Mouse (Mus musculus) CH12.LX (cell line): Measurements from ENCODE around the gene Fam114a2. TPM values are rescaled to one million over a fixed set of nuclear protein-coding genes. Genes with fewer than 3 reads are reported as not detected.
"Not testable (repeated sequence)": the region's sequence is repeated elsewhere in the genome, so short reads cannot be mapped to it uniquely, and the experiment has no call there.

Experiments
- DNase-seq: peaks from one replicate; pipeline ENCODE4 v3.0.0-alpha.2; 2013; ENCODE audit errors: extremely low read depth
- H3K27ac ChIP-seq: 2 replicates; pipeline ENCODE4 v1.5.1; 2012; ENCODE audit warnings: low read depth, mild to moderate bottlenecking, control low read depth, moderate library complexity; ENCODE audit not compliant: insufficient read depth
- H3K27me3 ChIP-seq: replicated peaks from 2 replicates; pipeline ENCODE3; 2012; ENCODE audit warnings: inconsistent platforms
- H3K36me3 ChIP-seq, 2 experiments: replicated peaks in 1 of 2; 2 replicates each; pipeline versions ENCODE3 to v1.6.1; 2012; ENCODE audit warnings: inconsistent platforms in 1 of 2, low read length in 1 of 2, mild to moderate bottlenecking in 1 of 2, mixed read lengths in 1 of 2, moderate library complexity in 1 of 2; ENCODE audit not compliant: control insufficient read depth in 1 of 2, insufficient read depth in 1 of 2
- H3K4me1 ChIP-seq, 2 experiments: 2 replicates each; pipeline ENCODE4 v1.6.1; 2012; ENCODE audit warnings: inconsistent platforms in 1 of 2, moderate library complexity in 1 of 2; ENCODE audit not compliant: insufficient read depth in 2 of 2, control insufficient read depth in 1 of 2
- H3K4me2 ChIP-seq: 2 replicates; pipeline ENCODE4 v1.6.1; 2012; ENCODE audit warnings: low read depth, mild to moderate bottlenecking, control low read depth; ENCODE audit not compliant: poor library complexity, insufficient read depth, severe bottlenecking
- H3K4me3 ChIP-seq, 3 experiments: fragments of 150-350 bp in 1 of 3; sonication (generic) in 1 of 3; replicated peaks in 1 of 3; 2 replicates each; pipeline versions ENCODE3 to v1.5.1; 2011 to 2012; ENCODE audit warnings: low read depth in 2 of 3, low read length in 2 of 3, mild to moderate bottlenecking in 2 of 3, moderate library complexity in 2 of 3, control low read depth in 1 of 3, improper control_type of control experiment in 1 of 3, inconsistent platforms in 1 of 3, mixed read lengths in 1 of 3; ENCODE audit not compliant: poor library complexity in 1 of 3
- H3K79me2 ChIP-seq: replicated peaks from 2 replicates; pipeline ENCODE4 v1.6.1; 2012; ENCODE audit warnings: mild to moderate bottlenecking, moderate library complexity; ENCODE audit not compliant: control insufficient read depth, poor library complexity, insufficient read depth, severe bottlenecking; ENCODE audit errors: extremely low read depth
- H3K9ac ChIP-seq: 2 replicates; pipeline ENCODE4 v1.6.1; 2012; ENCODE audit warnings: low read depth, mild to moderate bottlenecking, control low read depth, moderate library complexity; ENCODE audit not compliant: insufficient read depth
- H3K9me3 ChIP-seq: replicated peaks from 2 replicates; pipeline ENCODE3; 2012; ENCODE audit warnings: low read length, inconsistent platforms, mixed read lengths
- E2F4 ChIP-seq: IDR thresholded peaks from 2 replicates; pipeline ENCODE4 v1.6.1; 2011; ENCODE audit warnings: low read depth, low read length, improper control_type of control experiment; ENCODE audit not compliant: insufficient replicate concordance
- KAT2A ChIP-seq: IDR thresholded peaks from 2 replicates; pipeline ENCODE4 v1.6.1; 2012; ENCODE audit warnings: low read length, improper control_type of control experiment, inconsistent platforms; ENCODE audit not compliant: insufficient replicate concordance
- MAX ChIP-seq: IDR thresholded peaks from 2 replicates; pipeline ENCODE4 v1.6.1; 2011; ENCODE audit warnings: low read length, improper control_type of control experiment
- NRF1 ChIP-seq: IDR thresholded peaks from 2 replicates; pipeline ENCODE4 v1.6.1; 2014; ENCODE audit warnings: low read depth, mild to moderate bottlenecking, inconsistent platforms, low read length, improper control_type of control experiment, moderate library complexity
- SMC3 ChIP-seq: IDR thresholded peaks from 2 replicates; pipeline ENCODE4 v1.6.1; 2011; ENCODE audit warnings: low read depth, low read length, improper control_type of control experiment
- USF1 ChIP-seq: IDR thresholded peaks from 2 replicates; pipeline ENCODE4 v1.6.1; 2014; ENCODE audit warnings: low read depth, mild to moderate bottlenecking, inconsistent platforms, low read length, improper control_type of control experiment
- dilution Hi-C: fragments of 300-500 bp; cut with MboI; formaldehyde crosslinking; loops from 2 replicates; pipeline ENCODE4 v1.14.3; 2020; ENCODE audit warnings: low sequenced_read_pairs; ENCODE audit not compliant: extremely low pct_unique_long_range_greater_than_20kb, extremely low pct_ligation_motif_present
- in situ Hi-C: fragments of 300-500 bp; cut with MboI; formaldehyde crosslinking; loops from 3 replicates; pipeline ENCODE4 v1.14.3; 2019; ENCODE audit warnings: low sequenced_read_pairs, low pct_ligation_motif_present, low pct_unique_long_range_greater_than_20kb, mixed read lengths
- polyA plus RNA-seq: library from polyadenylated mRNA; unstranded; fragments of >175 nt; gene quantifications from 2 replicates; pipeline ENCODE4 v1.2.1, GENCODE M21; 2012; ENCODE audit warnings: low read depth; ENCODE audit not compliant: insufficient read length
- total RNA-seq, 2 experiments: library from RNA; depleted of rRNA; stranded (reverse); fragments of 300-350 nt in 1 of 2; fragments of >200 nt in 1 of 2; gene quantifications; 2 replicates each; pipeline ENCODE4 v1.2.3; 2012 to 2014

Gene Fam114a2
- total and polyA plus RNA-seq, 3 experiments: 49.8 to 66.4 (median 54.3) TPM

- H3K27me3 ChIP-seq: peaks cover 46% of the 10 kb centered on the region
- peaks cover 13% of the 10 kb centered on the region for H3K9me3 ChIP-seq
- in situ Hi-C loops (no loop called here), dilution Hi-C loops (no loop called here)
- no peaks in the 10 kb centered on the region for H3K79me2 ChIP-seq
- no peak overlapping the region for H3K4me3 ChIP-seq
- H3K4me2 ChIP-seq: no peak overlapping the region
- no peaks in the 10 kb centered on the region for H3K36me3 ChIP-seq
- no peak for TF ChIP-seq MAX
- H3K27ac ChIP-seq: no peak overlapping the region
- no peaks in the 10 kb centered on the region; a peak in 1 of 4 replicates for H3K4me1 ChIP-seq
- DNase-seq: no peak
- H3K9ac ChIP-seq: no peak overlapping the region
Observed at GRCm38 (mm10) chr11:57566091-57567035, 47.9 kb upstream of the Fam114a2 start.

GRCm38 (mm10) chr11:57564564-57564963 is 46.1 kb upstream of the Fam114a2 start:
- in situ Hi-C loops: no loop called here
- H3K4me1 ChIP-seq: no peaks in the 10 kb centered on the region; a peak in 1 of 4 replicates
- H3K36me3 ChIP-seq: no peaks in the 10 kb centered on the region
- H3K27me3 ChIP-seq: peaks cover 32% of the 10 kb centered on the region
- no peak overlapping the region for H3K4me2 ChIP-seq
- peaks cover 6% of the 10 kb centered on the region for H3K9me3 ChIP-seq
- no peak overlapping the region for H3K4me3 ChIP-seq
- H3K27ac ChIP-seq: no peak overlapping the region
- dilution Hi-C loops: no loop called here
- TF ChIP-seq E2F4 (no peak), KAT2A (no peak), NRF1 (no peak), SMC3 (no peak), USF1 (no peak)
- H3K79me2 ChIP-seq: no peaks in the 10 kb centered on the region
- no peak overlapping the region for H3K9ac ChIP-seq
- DNase-seq: no peak

- H3K9ac ChIP-seq, H3K4me3 ChIP-seq, H3K4me1 ChIP-seq, H3K4me2 ChIP-seq, DNase-seq, H3K79me2 ChIP-seq, H3K27me3 ChIP-seq, in situ Hi-C loops, H3K9me3 ChIP-seq, H3K27ac ChIP-seq, dilution Hi-C loops, H3K36me3 ChIP-seq: not testable (repeated sequence)
Observed at GRCm38 (mm10) chr11:57557936-57558335, 39.5 kb upstream of the Fam114a2 start.
